Mouse (Mus musculus): ENCODE results near the gene Fkbp14. TPM values are rescaled to one million over a fixed set of nuclear protein-coding genes. Genes with fewer than 3 reads are reported as not detected.
A peak's percentile ranks its signal among the peaks of the same experiment; 100 is the strongest.

Fkbp14 gene
- total RNA-seq, 2 experiments from 2014 or later = 3.4 to 6.3 TPM

- intact Hi-C loops (cut with DNase I) = loop anchor here (1.0 kb wide), 1 partner anchor 43 kb away; no protein-coding TSS in a partner anchor
- peak; percentile 95 for TF ChIP-seq CTCF (IDR thresholded peaks at IDR 0.05)
- H3K27ac ChIP-seq = no peak overlapping the region
- no peak for DNase-seq
- no peak overlapping the region for H3K4me3 ChIP-seq
These were observed 10.9 kb downstream of the Fkbp14 start for GRCm38 (mm10) chr6:54586175-54586574.

- intact Hi-C loops (cut with DNase I) = no loop called here
- TF ChIP-seq CTCF (IDR thresholded peaks at IDR 0.05) = no peak
- H3K27ac ChIP-seq = no peak overlapping the region
- no peak overlapping the region for H3K4me3 ChIP-seq
- no peak for DNase-seq
These were observed 23.7 kb downstream of the Fkbp14 start for GRCm38 (mm10) chr6:54573218-54573955.

- no peak for DNase-seq
- H3K4me3 ChIP-seq = no peak overlapping the region
- no peak for TF ChIP-seq CTCF (IDR thresholded peaks at IDR 0.05)
- no peak overlapping the region for H3K27ac ChIP-seq
- intact Hi-C loops (cut with DNase I) = no loop called here
These were observed 27.3 kb downstream of the Fkbp14 start for GRCm38 (mm10) chr6:54569776-54570175.

GRCm38 (mm10) chr6:54566546-54566919 lies 30.6 kb downstream of the Fkbp14 start:
- DNase-seq = no peak
- Histone ChIP-seq H3K4me3 (peak overlapping the region; percentile 80), H3K27ac (peak overlapping the region; percentile 70)
- TF ChIP-seq CTCF (IDR thresholded peaks at IDR 0.05) = no peak
- intact Hi-C loops (cut with DNase I) = no loop called here

- intact Hi-C loops (cut with DNase I) = no loop called here
- no peak for TF ChIP-seq CTCF (IDR thresholded peaks at IDR 0.05)
- peak; percentile 71 for DNase-seq
- H3K27ac ChIP-seq = peak within 1 kb of the TSS; percentile 70
- H3K4me3 ChIP-seq = peak within 1 kb of the TSS; percentile 80
These were observed 31.2 kb downstream of the Fkbp14 start, which contains the start of gene Scrn1 for GRCm38 (mm10) chr6:54565665-54566545. Gene Scrn1, minus strand, starts transcription at chr6:54566489.

- H3K4me3 ChIP-seq = no peak overlapping the region; the same call in 1 of the 2 replicates
- DNase-seq = no peak
- intact Hi-C loops (cut with DNase I) = no loop called here
- no peak overlapping the region for H3K27ac ChIP-seq
- no peak for TF ChIP-seq CTCF (IDR thresholded peaks at IDR 0.05)
These were observed 32.1 kb downstream of the Fkbp14 start for GRCm38 (mm10) chr6:54565012-54565411.

- no peak for DNase-seq
- Histone ChIP-seq H3K4me3 (no peak overlapping the region), H3K27ac (no peak overlapping the region)
- TF ChIP-seq CTCF (IDR thresholded peaks at IDR 0.05) = no peak
- intact Hi-C loops (cut with DNase I) = no loop called here
These were observed 32.6 kb downstream of the Fkbp14 start for GRCm38 (mm10) chr6:54564506-54564991.

GRCm38 (mm10) chr6:54563561-54563960 lies 33.5 kb downstream of the Fkbp14 start:
- intact Hi-C loops (cut with DNase I) = no loop called here
- no peak for DNase-seq
- no peak for TF ChIP-seq CTCF (IDR thresholded peaks at IDR 0.05)
- Histone ChIP-seq H3K27ac (no peak overlapping the region), H3K4me3 (no peak overlapping the region)

GRCm38 (mm10) chr6:54562018-54562809 lies 34.9 kb downstream of the Fkbp14 start:
- no peak overlapping the region for H3K4me3 ChIP-seq
- H3K27ac ChIP-seq = no peak overlapping the region
- no peak for TF ChIP-seq CTCF (IDR thresholded peaks at IDR 0.05)
- intact Hi-C loops (cut with DNase I) = no loop called here
- DNase-seq = no peak

- Histone ChIP-seq H3K4me3 (no peak overlapping the region), H3K27ac (no peak overlapping the region)
- no peak for DNase-seq
- TF ChIP-seq CTCF (IDR thresholded peaks at IDR 0.05) = no peak
- intact Hi-C loops (cut with DNase I) = no loop called here
These were observed 38.6 kb downstream of the Fkbp14 start for GRCm38 (mm10) chr6:54558466-54558865.

GRCm38 (mm10) chr6:54557671-54558070 lies 39.4 kb downstream of the Fkbp14 start:
- H3K4me3 ChIP-seq = no peak overlapping the region
- DNase-seq = no peak
- H3K27ac ChIP-seq = no peak overlapping the region
- intact Hi-C loops (cut with DNase I) = no loop called here
- TF ChIP-seq CTCF (IDR thresholded peaks at IDR 0.05) = no peak

- intact Hi-C loops (cut with DNase I) = no loop called here
- TF ChIP-seq CTCF (IDR thresholded peaks at IDR 0.05) = no peak
- no peak for DNase-seq
- H3K4me3 ChIP-seq = no peak overlapping the region
- no peak overlapping the region for H3K27ac ChIP-seq
These were observed 41.3 kb downstream of the Fkbp14 start for GRCm38 (mm10) chr6:54555816-54556215.

All from gastrocnemius, adult 2 months (tissue).